Mouse (Mus musculus) kidney, adult 8-10 months (tissue): ENCODE data around the gene Gtsf1l.
"Not testable (repeated sequence)": the region's sequence is repeated elsewhere in the genome, so short reads cannot be mapped to it uniquely, and the experiment has no call there.

Experiments
- DNase-seq, 2 experiments: peaks; one replicate each; pipeline ENCODE4 v3.0.0; 2022

Gtsf1l gene

DNA sequence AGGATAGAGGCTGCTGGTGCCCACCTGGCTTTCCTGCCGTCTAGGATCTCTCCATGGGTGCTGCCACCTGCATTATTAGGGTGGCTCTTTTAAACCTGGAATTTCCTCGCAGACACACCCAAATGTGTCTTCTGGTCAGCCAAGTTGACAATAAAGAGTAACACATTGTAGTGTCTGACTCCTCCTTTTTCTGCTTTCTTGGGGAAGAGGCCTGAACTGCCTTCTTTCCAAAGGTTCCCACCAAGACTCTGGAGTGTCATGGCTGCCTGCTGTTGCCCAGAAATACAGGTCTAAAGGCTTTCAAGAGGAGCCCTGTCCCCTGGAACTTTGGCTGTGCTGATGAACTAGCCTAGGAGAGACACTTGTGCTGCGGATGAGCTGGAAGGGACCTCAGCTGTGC is 3.1 kb downstream of the Gtsf1l start:
- DNase-seq = no peak

DNA sequence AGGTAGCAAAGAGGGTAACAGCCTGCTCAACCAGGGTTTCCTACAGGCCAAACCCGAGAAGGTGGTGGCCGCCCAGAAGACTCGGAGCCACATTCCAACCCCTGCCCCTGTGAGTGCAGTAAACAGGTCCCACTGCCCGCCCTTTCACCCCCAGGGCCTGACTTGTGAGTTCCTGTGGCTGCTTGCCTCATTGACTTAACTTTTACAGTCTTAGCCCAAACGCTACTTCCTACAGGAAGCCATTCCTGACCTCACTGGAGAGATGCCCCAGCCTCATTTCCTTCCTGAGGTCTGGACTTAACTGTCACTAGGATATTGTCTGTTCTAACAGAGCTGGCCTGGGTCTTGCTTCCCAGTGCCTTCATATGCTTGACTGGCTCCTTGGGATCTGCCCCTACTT is 5.1 kb downstream of the Gtsf1l start:
- DNase-seq = peak; percentile 34 to 61

DNA sequence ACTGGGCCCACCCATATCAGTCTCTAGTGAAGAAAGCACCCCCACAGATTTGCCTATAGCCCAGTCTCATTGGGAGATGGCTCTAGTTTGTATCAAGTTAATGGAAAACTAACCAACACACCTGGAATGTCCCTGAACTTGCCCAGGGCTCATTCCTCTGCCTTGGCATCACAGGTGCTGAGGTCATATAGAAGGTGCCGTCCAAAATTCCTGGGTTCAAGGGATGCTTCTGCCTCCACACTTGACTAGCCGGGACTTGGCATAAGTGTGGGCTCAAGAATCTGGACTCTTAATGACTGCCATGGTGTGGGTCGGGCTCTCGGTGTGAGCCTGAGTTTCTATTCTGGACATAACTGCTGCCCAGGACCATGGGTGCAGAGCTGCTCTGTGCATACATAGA is 8.6 kb downstream of the Gtsf1l start:
- peak; percentile 17 to 61 for DNase-seq

DNA sequence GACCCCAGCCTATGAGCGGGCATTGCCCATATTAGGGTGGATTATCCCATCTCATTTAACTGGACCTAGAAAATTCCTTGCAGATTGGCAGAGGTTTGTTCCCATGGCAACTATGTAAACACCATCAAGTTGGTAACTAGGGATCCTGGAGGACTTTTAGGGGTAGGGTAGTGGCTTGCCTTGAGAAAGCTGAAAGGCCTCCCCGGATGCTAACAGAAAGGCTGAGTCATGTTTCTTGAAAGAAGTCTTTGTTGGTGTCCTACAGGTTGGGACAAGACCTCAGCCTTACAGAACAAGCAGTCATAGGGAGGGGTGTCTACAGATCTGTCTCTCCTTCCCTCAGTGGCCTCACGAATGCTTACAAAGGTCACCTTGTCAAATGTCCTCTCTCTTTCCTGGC is 12.4 kb downstream of the Gtsf1l start:
- DNase-seq = no peak

DNA sequence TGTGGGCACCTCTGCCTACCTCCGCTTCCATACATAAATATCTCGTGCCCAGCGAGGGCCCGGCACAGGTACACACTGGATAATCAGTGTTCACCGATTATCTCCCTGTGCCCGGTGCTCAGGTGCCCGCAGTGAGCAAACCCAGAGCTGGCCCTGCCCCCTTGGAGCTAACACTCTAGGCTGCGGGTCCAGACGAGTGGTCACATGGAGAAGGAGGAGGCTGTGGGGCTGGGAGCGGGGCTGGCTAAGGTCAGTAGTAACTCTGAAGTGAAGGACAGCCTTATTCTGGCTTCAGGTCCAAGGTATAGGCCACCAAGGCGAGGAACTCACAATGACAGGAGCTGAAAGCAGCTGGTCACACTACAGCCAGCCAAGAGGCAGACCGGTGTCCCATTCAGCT is 12.8 kb downstream of the Gtsf1l start:
- no peak for DNase-seq

DNA sequence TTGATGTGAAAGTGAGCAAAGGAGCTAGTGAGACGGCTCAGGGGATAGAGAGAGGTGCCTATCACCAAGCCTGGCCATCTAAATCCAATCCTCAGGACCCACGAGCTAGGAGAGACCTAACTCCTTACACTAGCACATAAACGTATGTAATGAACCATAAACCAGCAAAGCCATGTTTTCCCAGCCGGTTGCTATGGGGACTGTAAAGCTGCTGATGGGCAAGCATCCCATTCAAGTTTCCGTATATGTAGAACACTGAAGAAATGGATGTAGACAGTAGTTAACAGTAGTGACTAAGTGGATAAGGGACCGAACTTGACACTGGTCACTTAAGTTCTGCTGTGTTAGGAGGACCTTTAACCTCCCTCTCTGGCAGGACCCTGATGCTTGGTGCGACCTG is 13.6 kb downstream of the Gtsf1l start:
- DNase-seq = no peak

DNA sequence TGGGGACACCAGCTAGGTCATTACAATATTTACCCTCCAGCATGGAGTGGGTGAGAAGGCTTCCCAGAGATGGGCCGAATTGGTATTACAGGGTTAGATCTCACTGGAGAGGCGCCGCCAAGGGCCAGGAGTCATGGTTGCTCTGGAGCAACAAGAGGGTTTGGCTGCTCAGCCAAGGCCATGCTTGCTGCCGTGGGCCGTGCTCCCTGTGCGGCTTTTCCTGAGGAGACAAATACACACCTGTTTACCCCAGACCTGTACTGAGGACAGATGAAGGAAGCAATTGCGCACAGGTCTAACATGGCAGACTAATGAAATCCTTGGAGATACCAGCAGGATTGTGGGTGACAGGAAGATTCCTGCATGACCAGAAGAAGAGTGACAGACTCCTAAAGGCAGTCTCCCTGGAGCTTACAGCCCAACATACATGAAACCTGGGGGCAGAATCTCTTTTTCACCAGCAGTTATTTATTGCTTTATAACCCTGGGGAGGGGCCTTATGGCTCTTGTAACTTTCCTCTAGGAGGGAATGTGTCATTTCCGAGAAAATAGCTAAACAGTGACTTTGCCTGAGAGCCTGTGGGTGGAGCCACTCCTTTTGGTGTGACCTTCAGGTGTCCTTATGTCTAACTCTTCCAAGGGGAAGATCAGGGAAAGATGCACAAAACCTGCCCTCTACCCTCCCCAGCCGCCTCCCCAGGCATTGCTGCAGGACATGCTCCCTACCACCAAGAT is 14.5 kb downstream of the Gtsf1l start:
- peak; percentile 21 to 24 for DNase-seq

DNA sequence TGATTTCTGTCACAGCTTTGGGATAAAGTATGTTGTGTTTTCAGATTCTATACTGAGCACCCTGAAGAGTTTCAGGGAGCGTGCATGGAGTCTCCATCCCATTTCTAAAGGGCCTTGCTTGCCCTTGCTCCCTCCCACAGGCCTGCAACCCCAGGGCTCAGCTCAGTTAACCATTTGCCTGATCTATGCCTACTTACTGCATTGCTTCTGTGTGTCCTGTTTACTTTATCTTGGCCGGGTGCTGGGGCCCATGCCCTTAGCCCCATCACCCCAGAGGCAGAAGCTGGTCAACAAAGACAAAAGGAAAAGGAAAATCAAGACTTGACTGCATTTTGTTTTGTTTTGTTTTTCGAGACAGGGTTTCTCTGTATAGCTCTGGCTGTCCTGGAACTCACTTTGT is 16.1 kb downstream of the Gtsf1l start:
- DNase-seq = no peak

DNA sequence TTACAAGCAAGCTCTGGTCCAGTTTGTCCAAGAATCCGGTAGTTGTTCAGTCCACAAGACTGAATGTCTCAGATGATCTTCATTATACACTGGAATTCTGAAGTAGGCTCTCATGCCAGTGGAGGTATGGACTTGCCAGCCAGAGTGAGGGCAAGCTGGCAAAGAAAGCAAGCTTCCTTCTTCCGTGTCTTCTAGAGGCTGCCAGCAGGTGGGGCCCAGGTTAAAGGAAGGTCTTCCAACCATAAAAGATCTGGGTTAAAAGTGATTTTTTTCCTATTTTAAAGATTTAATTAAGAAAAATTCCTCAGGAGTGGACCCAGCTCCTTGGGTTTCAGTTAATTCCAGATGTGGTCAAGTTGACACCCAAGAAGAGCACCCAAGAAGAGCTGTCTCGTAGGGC is 17.4 kb downstream of the Gtsf1l start:
- no peak for DNase-seq

DNA sequence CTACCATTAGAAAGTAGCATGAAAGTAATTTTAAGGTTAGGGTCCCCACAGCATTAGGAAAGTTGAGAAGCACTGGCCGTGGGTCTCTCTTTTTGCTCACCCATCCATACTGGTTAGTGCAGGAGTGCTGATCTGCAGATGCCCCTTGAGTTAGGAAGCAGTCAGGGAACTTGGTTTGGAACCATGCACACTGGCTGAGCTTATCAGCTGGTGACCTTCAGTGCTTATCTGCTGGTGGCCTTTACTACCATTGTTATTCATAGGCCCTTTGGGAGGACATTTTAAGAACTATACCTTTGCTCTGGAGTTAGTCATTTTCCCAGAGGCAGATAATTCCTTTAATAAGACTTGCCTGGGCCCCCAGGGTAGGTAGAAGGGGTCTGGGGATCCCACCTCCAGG is 20.4 kb downstream of the Gtsf1l start:
- no peak for DNase-seq

DNA sequence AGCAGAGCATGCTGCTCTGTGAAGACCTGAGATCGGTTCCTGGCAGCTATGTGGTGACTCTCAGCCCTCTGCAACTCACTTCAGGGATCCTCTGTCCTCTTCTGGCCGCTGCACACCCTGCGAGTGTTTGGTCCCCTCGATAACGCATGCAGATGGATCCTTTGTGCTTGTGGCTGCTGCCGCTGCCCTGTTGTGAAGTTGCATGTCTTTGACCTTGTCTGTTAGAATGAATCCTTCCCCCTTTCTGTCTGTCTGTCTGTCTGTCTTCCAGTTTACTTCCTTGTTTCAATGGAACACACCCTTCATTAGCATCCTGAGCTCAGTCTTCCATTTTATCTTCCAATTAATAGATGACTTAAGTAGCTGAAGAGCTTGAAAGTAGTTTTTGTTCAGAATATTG is 21.3 kb downstream of the Gtsf1l start:
- no peak for DNase-seq

DNA sequence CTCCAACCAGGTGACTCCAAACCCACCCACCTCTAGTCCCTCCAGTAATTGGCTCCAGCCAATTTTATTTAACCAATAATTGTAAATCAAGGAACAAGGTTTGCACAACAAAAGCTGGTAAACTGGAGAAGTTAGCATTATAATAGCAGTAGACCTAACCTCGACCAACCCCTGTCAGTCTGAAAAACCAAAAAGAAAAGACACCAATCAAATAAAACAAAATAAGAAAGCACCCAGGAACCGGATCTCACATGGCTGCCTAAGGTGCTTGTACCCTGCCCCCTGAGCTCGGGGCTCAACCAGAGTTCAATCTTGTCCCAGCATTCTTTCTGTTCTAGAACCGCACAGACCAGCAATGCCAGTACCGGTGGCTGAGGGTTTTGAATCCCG is 25.5 kb downstream of the Gtsf1l start:
- no peak for DNase-seq

DNA sequence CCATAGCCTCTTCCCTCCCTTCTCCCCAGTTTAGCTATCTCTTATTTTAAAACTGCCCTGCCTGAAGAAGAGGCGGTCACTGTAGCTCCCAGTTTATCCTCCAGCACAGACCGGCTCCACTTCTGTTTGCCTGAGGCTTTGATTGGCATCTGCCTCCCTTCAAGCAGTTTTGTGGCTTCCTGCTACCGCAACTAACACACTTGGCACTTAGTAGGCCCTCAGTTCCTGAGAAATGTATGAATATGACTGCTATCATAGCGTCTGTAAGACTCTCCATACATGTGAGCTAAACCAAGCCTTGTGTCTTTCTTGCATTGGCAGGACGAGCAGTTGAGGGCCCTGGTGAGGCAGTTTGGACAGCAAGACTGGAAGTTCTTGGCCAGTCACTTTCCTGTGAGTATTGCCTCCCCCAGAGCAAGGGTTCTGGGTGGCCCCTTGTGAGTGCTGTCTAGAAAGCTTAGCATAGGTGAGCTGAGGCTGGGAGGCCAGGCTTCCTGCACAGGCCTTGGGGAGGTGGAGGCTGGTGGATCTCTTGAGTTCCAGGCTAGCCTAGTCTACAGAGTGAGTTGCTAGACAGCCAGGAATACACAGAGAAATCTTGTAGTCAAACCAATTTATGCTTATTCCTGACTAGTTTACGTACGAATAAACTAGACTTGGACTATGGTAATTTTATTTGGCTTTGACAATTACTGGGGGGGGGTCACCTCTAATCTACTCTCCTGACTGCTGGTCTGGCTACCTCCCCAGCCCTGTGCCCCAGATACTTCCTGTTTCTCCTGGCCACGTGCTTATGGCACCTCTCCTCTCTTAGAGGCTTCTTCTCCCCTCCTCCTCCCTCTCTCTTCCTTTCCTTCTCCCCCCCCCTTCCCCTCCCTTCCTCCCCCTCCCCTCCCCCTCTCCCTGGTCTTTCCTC is 26.2 kb downstream of the Gtsf1l start:
- no peak for DNase-seq

DNA sequence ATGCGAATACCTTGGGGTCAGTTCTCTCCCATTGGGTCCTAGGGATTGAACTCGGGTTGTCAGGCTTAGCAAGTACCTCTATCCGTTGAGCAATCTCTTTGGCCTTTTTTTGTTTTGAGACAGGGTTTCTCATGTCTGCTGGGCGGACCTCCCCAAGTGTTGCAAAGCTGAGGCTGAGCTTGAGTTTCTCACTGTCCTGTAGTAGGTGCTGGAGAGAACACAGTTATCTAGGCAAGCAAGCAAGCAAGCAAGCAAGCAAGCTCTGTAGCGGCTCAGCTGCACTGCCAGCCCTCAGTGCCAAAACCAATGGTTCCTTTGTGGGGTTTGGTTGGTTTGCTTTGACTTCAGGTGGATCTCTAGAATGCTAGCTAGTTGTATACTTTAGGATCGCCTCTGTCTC is 27.0 kb downstream of the Gtsf1l start:
- no peak for DNase-seq

DNA sequence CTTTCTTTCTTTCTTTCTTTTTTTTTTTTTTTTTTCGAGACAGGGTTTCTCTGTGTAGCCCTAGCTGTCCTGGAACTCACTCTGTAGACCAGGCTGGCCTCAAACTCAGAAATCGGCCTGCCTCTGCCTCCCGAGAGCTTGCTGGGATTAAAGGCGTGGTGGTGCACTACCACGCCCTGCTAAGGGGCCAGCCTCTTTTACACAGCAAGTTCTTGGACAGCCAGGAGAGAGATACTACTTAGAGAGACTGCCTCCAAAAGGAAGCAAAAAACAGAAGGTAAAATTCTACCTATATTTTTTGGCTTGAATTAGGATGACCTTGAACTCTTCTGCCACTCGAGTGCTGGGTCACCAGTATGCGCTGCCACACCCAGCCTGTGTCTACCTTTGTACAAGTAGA is 28.7 kb downstream of the Gtsf1l start:
- not testable (repeated sequence) for DNase-seq

DNA sequence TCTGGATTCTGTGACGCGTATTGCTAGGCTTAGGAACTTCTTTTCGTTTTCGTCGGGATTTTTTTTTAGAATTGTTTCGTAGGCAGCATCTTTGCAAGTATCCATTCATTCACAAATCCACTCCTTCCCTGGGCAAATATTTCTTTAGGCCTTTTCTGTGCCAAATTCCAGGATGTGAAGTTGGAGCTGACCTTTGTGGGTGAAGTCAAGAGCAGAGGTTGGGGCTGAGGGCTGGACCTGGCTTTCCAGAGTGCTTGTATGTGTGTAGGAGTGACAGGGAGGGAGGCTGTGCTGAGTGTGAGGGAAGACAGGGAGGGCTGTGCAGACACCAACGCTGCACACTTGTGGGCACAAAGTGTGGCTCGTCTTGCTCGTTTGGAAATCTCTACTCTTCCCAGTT is 31.1 kb downstream of the Gtsf1l start:
- no peak for DNase-seq

DNA sequence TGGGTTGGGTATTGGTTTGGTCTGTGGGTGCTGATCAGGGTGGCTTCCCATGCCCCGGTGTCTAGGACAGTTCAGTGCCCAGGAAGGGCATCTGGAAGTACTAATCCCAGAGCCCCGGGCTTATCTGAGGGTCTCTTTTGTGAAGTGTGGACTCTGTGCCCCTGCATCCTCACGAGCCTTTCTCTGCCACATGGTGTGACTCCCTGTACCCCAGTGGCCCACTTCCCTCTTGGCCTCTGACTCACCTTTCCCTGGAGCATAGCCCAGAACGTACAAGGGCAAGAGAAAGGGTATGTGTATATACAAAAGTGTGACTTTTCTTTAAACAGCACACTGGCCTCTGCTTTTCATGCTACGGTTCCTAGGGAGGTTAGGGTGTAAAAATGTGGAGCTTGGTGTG is 31.9 kb downstream of the Gtsf1l start:
- DNase-seq = no peak

DNA sequence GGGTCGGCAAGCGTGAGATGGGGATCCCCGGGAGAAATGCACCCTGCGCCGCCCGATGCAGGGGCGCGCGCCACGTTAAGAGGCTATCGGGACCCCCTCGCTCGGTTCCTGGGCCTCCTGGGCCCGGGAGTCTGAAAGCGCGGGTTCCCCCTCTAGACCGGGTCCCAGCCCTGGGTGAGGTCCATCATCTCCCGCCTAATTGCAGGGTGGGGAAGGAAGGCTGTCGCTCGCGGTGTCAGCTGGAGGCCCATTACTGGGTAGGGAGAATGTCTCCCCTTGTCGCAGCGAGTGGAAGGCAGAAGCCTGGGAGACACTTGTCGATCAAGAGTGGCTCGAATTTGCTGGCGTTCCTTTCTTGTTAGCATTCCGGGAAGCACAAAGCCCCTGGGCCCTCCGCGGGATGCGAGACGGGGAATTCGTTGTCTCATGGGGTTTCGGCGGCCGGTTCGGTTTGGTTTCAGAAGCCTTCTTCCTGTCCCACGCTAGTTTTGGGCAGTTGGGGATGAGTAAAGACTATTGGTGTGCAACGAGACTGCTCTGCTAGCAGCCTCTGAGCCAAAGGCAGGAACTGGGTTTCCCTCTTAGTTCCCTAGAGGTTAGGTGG is 32.7 kb downstream of the Gtsf1l start:
- no peak for DNase-seq

DNA sequence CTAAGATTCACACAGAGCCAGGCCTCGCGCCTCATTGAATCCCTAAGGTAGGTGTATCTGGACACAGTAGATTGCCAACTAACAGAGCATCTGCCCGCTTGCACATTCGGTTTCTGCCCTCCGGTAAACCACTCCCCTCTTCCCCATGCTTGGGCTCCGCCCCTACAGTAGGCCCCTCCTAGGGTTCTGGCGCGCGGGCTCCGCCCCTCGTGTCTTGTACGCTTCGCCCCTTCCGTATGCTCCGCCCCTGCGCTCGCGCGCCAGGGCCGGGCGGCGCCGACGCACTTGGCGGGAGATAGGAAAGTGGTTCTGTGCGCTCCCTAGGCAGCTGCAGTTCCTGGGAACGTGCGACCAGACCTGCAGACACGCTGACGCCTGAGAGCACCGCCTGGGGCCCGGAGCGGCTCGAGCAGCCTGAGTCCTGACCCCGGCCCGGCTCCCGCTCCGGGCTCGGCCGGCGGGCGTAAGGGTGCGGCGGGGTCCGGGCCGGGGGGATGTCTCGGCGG is 33.3 kb downstream of the Gtsf1l start, which contains the start of gene Mybl2:
Mybl2 (plus strand) TSS at position 353 of the 506 bp plus-strand sequence.
- peak; percentile 93 to 95 for DNase-seq

DNA sequence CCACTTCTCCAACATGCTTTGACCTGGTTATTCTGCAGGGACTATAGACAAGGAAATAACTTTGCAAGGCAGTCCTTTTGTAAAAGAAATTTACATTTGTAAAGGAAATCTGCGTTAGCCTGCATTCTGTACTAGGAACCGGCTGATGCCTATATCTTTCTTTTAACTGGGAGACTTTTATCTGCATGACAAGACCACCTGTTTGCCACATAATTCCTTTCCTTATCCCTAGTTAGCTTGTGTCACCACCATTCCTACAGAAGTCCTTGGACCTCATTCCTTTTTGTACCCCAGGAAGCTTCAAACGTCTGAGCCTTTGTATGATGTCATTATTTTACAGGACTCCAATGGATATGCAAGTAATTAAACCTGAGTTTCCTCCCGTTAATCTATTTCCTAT is 34.8 kb downstream of the Gtsf1l start:
- DNase-seq = no peak

DNA sequence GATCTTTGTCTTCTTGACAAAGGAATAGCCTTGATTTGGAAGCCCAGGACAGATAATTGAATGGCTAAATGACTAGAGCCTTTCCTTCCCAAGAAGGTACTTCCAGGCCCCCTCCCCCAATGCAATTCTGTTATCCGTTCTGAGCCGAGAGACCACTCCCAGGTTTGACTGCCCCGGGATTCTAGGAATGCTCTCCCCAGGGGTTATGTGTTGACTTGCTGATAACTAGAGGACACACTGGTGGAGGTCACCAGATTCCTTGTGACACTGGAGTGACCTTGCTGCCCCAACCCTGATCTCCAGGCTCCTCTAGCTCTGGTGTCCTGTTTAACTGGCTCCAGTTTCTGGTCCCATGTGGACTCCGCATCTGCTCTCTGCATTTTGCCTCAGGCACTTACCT is 35.6 kb downstream of the Gtsf1l start:
- no peak for DNase-seq

DNA sequence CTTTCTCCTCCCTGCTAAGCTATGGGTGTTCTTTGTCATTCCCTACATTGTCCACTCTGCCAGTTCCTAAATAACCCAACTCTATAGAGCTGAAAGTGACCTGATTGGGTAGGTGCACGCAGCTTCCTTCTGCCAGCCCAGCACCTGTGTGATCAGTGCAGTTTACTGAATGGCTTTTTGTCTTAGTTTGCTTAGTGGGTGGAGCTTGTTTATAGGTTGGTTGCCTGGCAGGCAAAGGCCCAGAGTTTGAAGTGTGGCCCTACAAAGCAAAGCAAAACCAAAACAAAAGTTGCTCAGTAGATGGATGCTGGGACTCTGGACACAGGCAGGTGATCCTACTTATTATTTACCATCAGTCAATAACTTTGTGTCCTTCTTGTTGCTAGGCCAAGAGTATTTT is 36.0 kb downstream of the Gtsf1l start:
- no peak for DNase-seq

DNA sequence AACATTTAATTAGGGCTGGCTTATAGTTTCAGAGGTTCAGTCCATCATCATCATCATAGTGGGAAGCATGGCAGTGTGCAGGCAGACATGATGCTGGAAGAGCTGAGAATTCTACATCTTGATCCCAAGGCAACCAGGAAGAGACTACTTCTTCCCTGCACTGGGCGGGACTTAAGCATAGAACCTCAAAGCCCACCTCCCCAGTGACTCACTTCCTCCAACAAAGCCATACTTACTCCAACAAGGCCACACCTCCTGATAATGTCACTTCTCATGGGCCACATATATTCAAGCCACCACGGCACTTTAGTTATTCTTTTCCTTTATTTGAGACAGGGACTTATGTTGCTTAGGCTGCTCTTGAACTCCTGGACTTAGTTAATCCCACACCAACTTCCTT is 38.5 kb downstream of the Gtsf1l start:
- DNase-seq = no peak

DNA sequence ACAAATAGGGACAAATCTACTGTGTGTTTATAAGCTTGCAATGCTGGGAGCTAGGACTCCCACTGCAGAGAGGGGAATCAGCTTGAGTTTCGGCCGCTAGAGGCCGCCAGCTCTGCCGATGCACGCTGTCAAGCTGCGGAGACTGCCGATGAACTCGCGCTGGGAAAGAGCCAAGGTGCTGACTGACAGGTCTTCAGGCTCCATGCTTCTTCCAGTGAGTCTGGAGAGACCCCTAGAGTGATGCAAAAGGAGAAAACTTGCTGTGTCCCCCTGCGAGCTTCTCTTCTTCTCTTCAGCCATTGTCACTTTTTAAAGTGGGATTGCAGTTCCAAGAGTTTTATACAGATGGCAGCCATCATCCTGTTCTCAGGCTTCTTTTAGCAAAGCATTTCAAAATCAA is 39.5 kb downstream of the Gtsf1l start:
- peak; percentile 38 to 76 for DNase-seq
